Mouse (Mus musculus) MEL (cell line): ENCODE data around the gene Nlgn1. TPM values are rescaled to one million over a fixed set of nuclear protein-coding genes. Genes with fewer than 3 reads are reported as not detected.

Source experiments
- DNase-seq: peaks from one replicate; pipeline ENCODE4 v3.0.0; 2011; ENCODE audit warnings: low read depth, low spot score
- H3K27ac ChIP-seq: 2 replicates; pipeline ENCODE4 v1.5.1; 2012; ENCODE audit warnings: low read depth, mild to moderate bottlenecking, control low read depth, low read length, moderate library complexity; ENCODE audit not compliant: control insufficient read depth
- H3K27me3 ChIP-seq, 2 experiments: fragments of 150-350 bp in 1 of 2; sonication (generic) in 1 of 2; 2 replicates each; pipeline ENCODE4 v1.6.1; 2012; ENCODE audit warnings: low read length in 2 of 2, mild to moderate bottlenecking in 2 of 2, improper control_type of control experiment in 1 of 2, moderate library complexity in 1 of 2; ENCODE audit not compliant: insufficient read depth in 2 of 2, control insufficient read depth in 1 of 2
- H3K36me3 ChIP-seq, 2 experiments: 2 replicates each; pipeline ENCODE4 v1.6.1; 2012 to 2014; ENCODE audit warnings: low read length in 2 of 2, improper control_type of control experiment in 1 of 2, inconsistent platforms in 1 of 2, mild to moderate bottlenecking in 1 of 2; ENCODE audit not compliant: insufficient read depth in 2 of 2, control insufficient read depth in 1 of 2
- H3K4me1 ChIP-seq, 2 experiments: fragments of 150-350 bp in 1 of 2; sonication (generic) in 1 of 2; 2 replicates each; pipeline ENCODE4 v1.6.1; 2012; ENCODE audit warnings: low read length in 2 of 2, improper control_type of control experiment in 1 of 2, mild to moderate bottlenecking in 1 of 2; ENCODE audit not compliant: insufficient read depth in 2 of 2, control insufficient read depth in 1 of 2
- H3K4me3 ChIP-seq, 2 experiments: fragments of 150-350 bp in 1 of 2; sonication (generic) in 1 of 2; 2 replicates each; pipeline ENCODE4 v1.5.1; 2012; ENCODE audit warnings: low read depth in 2 of 2, low read length in 2 of 2, mild to moderate bottlenecking in 2 of 2, moderate library complexity in 2 of 2, control low read depth in 1 of 2, improper control_type of control experiment in 1 of 2; ENCODE audit not compliant: control insufficient read depth in 1 of 2, insufficient read depth in 1 of 2
- H3K79me2 ChIP-seq: 2 replicates; pipeline ENCODE4 v1.6.1; 2012; ENCODE audit warnings: mild to moderate bottlenecking, low read length, moderate library complexity; ENCODE audit not compliant: control insufficient read depth, poor library complexity, insufficient read depth
- H3K9ac ChIP-seq: 2 replicates; pipeline ENCODE4 v1.6.1; 2012; ENCODE audit warnings: low read depth, mild to moderate bottlenecking, control low read depth, low read length, moderate library complexity; ENCODE audit not compliant: control insufficient read depth, poor library complexity, severe bottlenecking
- H3K9me3 ChIP-seq: fragments of 150-350 bp; sonication (generic); replicated peaks from 2 replicates; pipeline ENCODE4 v1.6.1; 2012; ENCODE audit warnings: mild to moderate bottlenecking, low read length, improper control_type of control experiment, moderate library complexity; ENCODE audit not compliant: insufficient read depth
- CTCF ChIP-seq, 3 experiments: IDR thresholded peaks in 2 of 3; conservative IDR thresholded peaks in 1 of 3; 2 replicates each; pipeline ENCODE4 v1.5.1; 2011 to 2012; ENCODE audit warnings: low read length in 3 of 3, low read depth in 2 of 3, mild to moderate bottlenecking in 2 of 3, improper control_type of control experiment in 1 of 3, inconsistent platforms in 1 of 3, mixed read lengths in 1 of 3, moderate library complexity in 1 of 3; ENCODE audit not compliant: control insufficient read depth in 1 of 3, insufficient read depth in 1 of 3, poor library complexity in 1 of 3, severe bottlenecking in 1 of 3
- E2F4 ChIP-seq: IDR thresholded peaks from 2 replicates; pipeline ENCODE4 v1.6.1; 2011; ENCODE audit warnings: low read depth, low read length, improper control_type of control experiment, borderline replicate concordance
- GATA1 ChIP-seq: IDR thresholded peaks from 2 replicates; pipeline ENCODE4 v1.6.1; 2011; ENCODE audit warnings: low read depth, low read length, improper control_type of control experiment
- KAT2A ChIP-seq: conservative IDR thresholded peaks from 2 replicates; pipeline ENCODE4 v1.6.1; 2012; ENCODE audit warnings: low read depth, low read length, improper control_type of control experiment, inconsistent platforms
- MAFK ChIP-seq: IDR thresholded peaks from 2 replicates; pipeline ENCODE4 v1.6.1; 2011; ENCODE audit warnings: low read depth, mild to moderate bottlenecking, low read length, improper control_type of control experiment, borderline replicate concordance
- POLR2AphosphoS2 ChIP-seq: IDR thresholded peaks from 2 replicates; pipeline ENCODE4 v1.6.1; 2011; ENCODE audit warnings: low read length, improper control_type of control experiment
- POLR2AphosphoS5 ChIP-seq: IDR thresholded peaks from 2 replicates; pipeline ENCODE4 v1.6.1; 2012; ENCODE audit warnings: low read depth, borderline replicate concordance, mild to moderate bottlenecking, inconsistent platforms, low read length, moderate library complexity, mixed read lengths
- RCOR1 ChIP-seq: IDR thresholded peaks from 2 replicates; pipeline ENCODE4 v1.6.1; 2012; ENCODE audit warnings: low read depth, mild to moderate bottlenecking, inconsistent platforms, low read length, improper control_type of control experiment
- SMC3 ChIP-seq: IDR thresholded peaks from 2 replicates; pipeline ENCODE4 v1.6.1; 2011; ENCODE audit warnings: low read depth, low read length, improper control_type of control experiment
- TBP ChIP-seq: IDR thresholded peaks from 2 replicates; pipeline ENCODE4 v1.8.0; 2011; ENCODE audit warnings: low read depth, low read length, improper control_type of control experiment
- UBTF ChIP-seq: IDR thresholded peaks from 2 replicates; pipeline ENCODE4 v1.6.1; 2012; ENCODE audit warnings: low read depth, mild to moderate bottlenecking, inconsistent platforms, low read length, improper control_type of control experiment, moderate library complexity, borderline replicate concordance; ENCODE audit not compliant: insufficient read depth
- ZMIZ1 ChIP-seq: IDR thresholded peaks from 2 replicates; pipeline ENCODE4 v1.6.1; 2012; ENCODE audit warnings: low read depth, mild to moderate bottlenecking, inconsistent platforms, low read length, improper control_type of control experiment, moderate library complexity
- polyA plus RNA-seq, 2 experiments: library from polyadenylated mRNA; stranded (reverse) in 1 of 2; unstranded in 1 of 2; fragments of >175 nt in 1 of 2; fragments of >200 nt in 1 of 2; gene quantifications; 2 replicates each; pipeline versions ENCODE4 v1.2.1 to v1.2.4; 2012; ENCODE audit warnings: low replicate concordance in 2 of 2, low read depth in 1 of 2; ENCODE audit not compliant: insufficient read length in 2 of 2, insufficient read depth in 1 of 2, missing spikeins in 1 of 2
- total RNA-seq: library from RNA; depleted of rRNA; stranded (reverse); fragments of 300-350 nt; gene quantifications from 2 replicates; pipeline ENCODE4 v1.2.3, GENCODE M21; 2012

Gene Nlgn1
- total and polyA plus RNA-seq, 3 experiments: not detected

DNA sequence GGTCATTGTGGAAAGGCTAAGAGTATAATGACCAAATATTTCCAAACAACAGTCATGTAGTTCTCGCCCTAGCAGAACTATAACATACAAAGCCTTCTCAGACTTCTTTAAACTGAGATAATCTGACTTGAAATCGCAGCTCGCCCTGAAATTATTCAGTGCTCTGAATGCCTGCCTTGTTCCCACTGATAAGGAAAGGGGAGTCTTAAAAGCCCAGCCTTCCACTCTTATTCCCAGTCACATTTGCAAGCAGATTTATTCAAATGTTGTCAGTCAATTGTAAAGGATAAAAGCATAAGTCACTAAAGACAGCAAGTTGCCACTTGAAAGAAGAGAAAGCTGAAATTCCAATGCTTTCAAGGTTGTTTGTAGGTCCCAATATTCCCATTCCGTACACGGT lies 658.9 kb downstream of the Nlgn1 start:
- no peak for DNase-seq
- no peak overlapping the region for H3K27ac ChIP-seq
- no peak for TF ChIP-seq POLR2AphosphoS2
- TF ChIP-seq POLR2AphosphoS5: no peak
- TF ChIP-seq GATA1: no peak
- TF ChIP-seq SMC3: no peak
- TF ChIP-seq E2F4: no peak
- TF ChIP-seq CTCF (IDR thresholded peaks at IDR 0.05 in 2 of 3, conservative IDR thresholded peaks at IDR 0.05 in 1 of 3; ENCODE audit: control insufficient read depth in 1 of 3, insufficient read depth in 1 of 3, low read depth in 2 of 3, low read length in 3 of 3, poor library complexity in 1 of 3, severe bottlenecking in 1 of 3): no peak
- TF ChIP-seq RCOR1: no peak
- TF ChIP-seq TBP: no peak
- TF ChIP-seq, all 39 proteins: peak for 0
- Histone ChIP-seq H3K4me3 (no peak overlapping the region), H3K4me1 (no peaks in the 10 kb centered on the region), H3K9ac (no peak overlapping the region), H3K36me3 (peaks cover 0 to 3% of the 10 kb centered on the region in 2 experiments; a peak in 1 of 4 replicates), H3K79me2 (no peaks in the 10 kb centered on the region), H3K27me3 (no peaks in the 10 kb centered on the region), H3K9me3 (no peaks in the 10 kb centered on the region)

DNA sequence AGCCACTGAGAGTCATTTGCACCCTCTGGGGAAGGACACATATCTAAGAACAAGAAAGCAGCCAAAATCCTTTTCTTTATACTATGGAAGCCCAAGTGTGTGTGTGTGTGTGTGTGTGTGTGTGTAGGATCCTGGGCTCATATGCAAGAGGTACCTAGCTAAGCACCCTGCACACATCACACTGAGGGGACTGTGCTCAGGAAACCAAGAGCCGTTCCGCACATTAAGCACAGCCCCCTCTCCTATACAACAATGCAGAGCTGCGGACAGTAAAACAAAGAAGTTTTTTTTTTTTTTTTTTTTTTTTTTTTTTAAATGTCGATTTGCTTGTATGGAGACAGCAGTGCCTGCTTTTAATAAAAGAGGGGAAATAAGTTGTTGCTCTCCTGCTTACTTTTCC lies 659.5 kb downstream of the Nlgn1 start:
- no peak overlapping the region for H3K27ac ChIP-seq
- DNase-seq: no peak
- H3K4me1 ChIP-seq: no peaks in the 10 kb centered on the region
- H3K79me2 ChIP-seq: no peaks in the 10 kb centered on the region
- H3K36me3 ChIP-seq: peaks cover 0 to 3% of the 10 kb centered on the region in 2 experiments; a peak in 1 of 4 replicates
- TF ChIP-seq KAT2A: no peak
- TF ChIP-seq UBTF: no peak
- H3K27me3 ChIP-seq: no peaks in the 10 kb centered on the region
- no peak overlapping the region for H3K4me3 ChIP-seq
- no peak overlapping the region for H3K9ac ChIP-seq
- no peaks in the 10 kb centered on the region for H3K9me3 ChIP-seq

DNA sequence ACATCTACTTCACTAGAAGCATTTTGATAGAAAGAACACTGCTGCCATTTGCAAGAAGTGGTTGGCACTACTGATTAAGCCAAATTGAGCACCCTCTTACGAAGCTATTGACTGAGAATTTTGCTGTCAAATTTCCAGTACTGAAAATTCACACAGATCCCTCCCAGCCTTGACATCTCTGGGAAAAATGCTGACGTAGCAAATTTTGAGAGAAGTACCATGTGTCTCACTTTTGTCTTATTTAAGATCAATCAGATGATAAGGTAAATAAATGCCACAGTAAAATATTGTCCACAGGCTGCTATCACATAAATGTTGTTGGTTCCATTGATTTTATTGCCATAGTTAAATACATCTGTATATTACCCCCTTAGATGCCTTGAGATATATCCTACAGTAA lies 668.8 kb downstream of the Nlgn1 start:
- no peaks in the 10 kb centered on the region for H3K9me3 ChIP-seq
- DNase-seq: no peak
- no peaks in the 10 kb centered on the region for H3K4me1 ChIP-seq
- H3K27ac ChIP-seq: no peak overlapping the region
- no peak overlapping the region for H3K4me3 ChIP-seq
- H3K9ac ChIP-seq: no peak overlapping the region
- no peaks in the 10 kb centered on the region for H3K79me2 ChIP-seq
- H3K36me3 ChIP-seq: no peaks in the 10 kb centered on the region
- H3K27me3 ChIP-seq: no peaks in the 10 kb centered on the region
- TF ChIP-seq MAFK: peak; percentile 95
- no peak for TF ChIP-seq ZMIZ1
